Mouse (Mus musculus) liver, embryonic 14.5 days (tissue): ENCODE data around the gene Grip1.

Experiments
- CTCF ChIP-seq: IDR thresholded peaks from 2 replicates; pipeline ENCODE4 v1.5.1; 2016; ENCODE audit warnings: antibody characterized with exemption, low read depth, control low read depth
- EP300 ChIP-seq: IDR thresholded peaks from 2 replicates; pipeline ENCODE4 v1.6.1; 2016; ENCODE audit warnings: antibody characterized with exemption, low read depth

GRCm38 (mm10) chr10:120097564-120097963 is 643.9 kb downstream of the Grip1 start:
- no peak for TF ChIP-seq CTCF
- TF ChIP-seq EP300, result no peak
